Mouse (Mus musculus) liver, adult 2 months (tissue): Measurements from ENCODE around the gene Adrb1.

Source experiments
- CTCF ChIP-seq: fragments of 200-500 bp; IDR thresholded peaks from 2 replicates; pipeline ENCODE4 v1.5.1; 2011; ENCODE audit warnings: low read depth, low read length, control low read depth
- POLR2A ChIP-seq: fragments of 200-500 bp; IDR thresholded peaks from 2 replicates; pipeline ENCODE4 v1.6.1; 2011; ENCODE audit warnings: low read length, control low read depth; ENCODE audit not compliant: insufficient read depth; ENCODE audit errors: extremely low read depth

DNA sequence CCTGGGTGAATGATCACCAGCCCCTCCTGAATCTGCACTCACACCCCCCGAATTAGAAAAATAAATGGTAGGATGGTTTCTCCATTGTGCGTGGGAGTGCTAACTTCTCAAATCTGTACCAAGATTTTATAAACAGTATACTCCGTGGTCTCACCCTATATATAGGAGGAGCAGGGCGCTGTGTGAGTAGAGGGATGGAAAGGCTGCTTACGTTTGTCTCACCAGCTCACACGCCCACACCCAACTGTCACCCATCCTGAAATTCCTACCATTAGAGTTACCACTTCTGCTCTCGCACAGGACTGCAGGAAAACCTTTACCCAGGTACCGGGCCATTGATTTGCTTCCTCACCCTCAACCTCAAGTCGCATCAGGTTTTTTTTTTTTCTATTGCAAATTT lies 47.0 kb downstream of the Adrb1 start:
- no peak for TF ChIP-seq CTCF
- no peak for TF ChIP-seq POLR2A
